Mouse (Mus musculus) C2C12 (cell line): ENCODE data around the gene Igfbp1. TPM values are rescaled to one million over a fixed set of nuclear protein-coding genes. Genes with fewer than 3 reads are reported as not detected.

Experiments
- H3K27me3 ChIP-seq: one replicate; pipeline ENCODE4 v1.6.1; 2011; ENCODE audit not compliant: control insufficient read depth, insufficient read depth, insufficient read length
- H3K36me3 ChIP-seq: one replicate; pipeline ENCODE4 v1.6.1; 2011; ENCODE audit not compliant: control insufficient read depth, insufficient read depth
- H3K4me3 ChIP-seq: one replicate; pipeline ENCODE4 v1.5.1; 2011; ENCODE audit warnings: mild to moderate bottlenecking, control low read depth; ENCODE audit not compliant: poor library complexity, insufficient read depth, severe bottlenecking
- H3K79me2 ChIP-seq: one replicate; pipeline ENCODE4 v1.6.1; 2011; ENCODE audit not compliant: control insufficient read depth, insufficient read depth
- H3K79me3 ChIP-seq: one replicate; pipeline ENCODE4 v1.6.1; 2011; ENCODE audit warnings: low read depth, control low read depth
- H3ac ChIP-seq: one replicate; pipeline ENCODE3; 2011; ENCODE audit warnings: low read depth; ENCODE audit not compliant: control insufficient read depth, insufficient read length
- CEBPB ChIP-seq: IDR thresholded peaks from one replicate; pipeline ENCODE4 v1.6.1; 2011; ENCODE audit warnings: low read depth, mild to moderate bottlenecking, control low read depth, moderate library complexity
- CTCF ChIP-seq: IDR thresholded peaks from one replicate; pipeline ENCODE4 v1.5.1; 2011; ENCODE audit not compliant: control insufficient read depth, insufficient read depth, insufficient read length
- FOSL1 ChIP-seq: IDR thresholded peaks from one replicate; pipeline ENCODE4 v1.8.0; 2011; ENCODE audit warnings: mild to moderate bottlenecking, low read length; ENCODE audit not compliant: poor library complexity, insufficient read depth, severe bottlenecking
- MAX ChIP-seq: IDR thresholded peaks from one replicate; pipeline ENCODE4 v1.6.1; 2011; ENCODE audit warnings: mild to moderate bottlenecking, control low read depth
- MYOD1 ChIP-seq: IDR thresholded peaks from one replicate; pipeline ENCODE4 v1.6.1; 2011; ENCODE audit warnings: low read depth; ENCODE audit not compliant: control insufficient read depth, insufficient read length
- MYOG ChIP-seq: IDR thresholded peaks from one replicate; pipeline ENCODE4 v1.6.1; 2011; ENCODE audit not compliant: control insufficient read depth, insufficient read length; ENCODE audit errors: extremely low read depth
- USF1 ChIP-seq: IDR thresholded peaks from one replicate; pipeline ENCODE4 v1.6.1; 2011; ENCODE audit warnings: low read depth, mild to moderate bottlenecking, control low read depth, moderate library complexity
- polyA plus RNA-seq: library from polyadenylated mRNA; unstranded; fragments of >200 nt; fragmentation: generic; extraction: Trizol; gene quantifications from one replicate; pipeline ENCODE4 v1.2.1, GENCODE M21; 2012; ENCODE audit warnings: missing spikeins

Gene Igfbp1
- polyA plus RNA-seq, 1 experiment: not detected

DNA sequence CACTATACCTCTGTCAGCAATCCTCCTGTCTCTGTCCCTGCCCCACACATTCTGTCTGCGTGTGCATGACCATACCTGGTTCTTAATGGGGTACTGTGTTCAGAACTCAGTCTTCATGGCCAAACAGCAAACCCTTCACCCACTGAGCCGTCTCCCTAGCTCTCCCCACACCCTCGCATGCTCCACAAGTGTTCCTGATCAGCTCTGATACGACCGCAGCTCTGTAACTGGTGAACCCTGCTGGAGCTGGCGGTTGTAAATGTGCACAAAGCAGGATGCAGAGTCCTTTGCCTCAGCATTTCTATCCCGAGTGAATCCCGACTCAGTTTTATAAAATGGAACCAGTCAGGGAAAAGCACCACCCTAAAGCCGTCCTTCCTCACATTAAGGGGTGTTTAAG is 6.3 kb downstream of the Igfbp1 start:
- TF ChIP-seq CEBPB: no peak
- Histone ChIP-seq H3K79me2 (no peaks in the 10 kb centered on the region), H3K4me3 (no peak overlapping the region), H3K27me3 (no peaks in the 10 kb centered on the region), H3K79me3 (no peaks in the 10 kb centered on the region), H3ac (no peak overlapping the region), H3K36me3 (no peaks in the 10 kb centered on the region)

DNA sequence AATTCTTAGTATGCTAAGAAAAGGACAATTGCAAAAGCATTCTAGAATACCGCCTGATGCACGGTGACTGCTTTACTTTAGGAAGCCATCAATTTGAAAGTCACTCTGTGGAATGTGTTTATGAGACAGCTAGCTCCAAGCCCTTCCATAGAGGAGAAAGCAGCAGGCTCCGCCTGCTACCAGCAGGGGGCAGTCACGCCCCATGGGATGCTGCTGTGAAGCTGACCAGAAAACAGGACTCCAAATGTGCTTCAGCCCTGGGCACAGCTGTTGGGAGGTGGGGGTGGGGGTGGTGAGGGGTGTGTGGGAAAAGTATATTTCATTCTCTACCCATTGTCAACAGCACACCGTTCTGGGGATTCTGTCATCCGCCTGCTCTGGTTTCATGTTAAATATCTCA is 12.8 kb downstream of the Igfbp1 start:
- no peaks in the 10 kb centered on the region for H3K79me2 ChIP-seq
- H3ac ChIP-seq: no peak overlapping the region
- H3K4me3 ChIP-seq: no peak overlapping the region
- no peaks in the 10 kb centered on the region for H3K79me3 ChIP-seq
- H3K27me3 ChIP-seq: peaks cover 6% of the 10 kb centered on the region
- TF ChIP-seq MAX: no peak
- peak; percentile 30 for TF ChIP-seq CTCF
- no peaks in the 10 kb centered on the region for H3K36me3 ChIP-seq

DNA sequence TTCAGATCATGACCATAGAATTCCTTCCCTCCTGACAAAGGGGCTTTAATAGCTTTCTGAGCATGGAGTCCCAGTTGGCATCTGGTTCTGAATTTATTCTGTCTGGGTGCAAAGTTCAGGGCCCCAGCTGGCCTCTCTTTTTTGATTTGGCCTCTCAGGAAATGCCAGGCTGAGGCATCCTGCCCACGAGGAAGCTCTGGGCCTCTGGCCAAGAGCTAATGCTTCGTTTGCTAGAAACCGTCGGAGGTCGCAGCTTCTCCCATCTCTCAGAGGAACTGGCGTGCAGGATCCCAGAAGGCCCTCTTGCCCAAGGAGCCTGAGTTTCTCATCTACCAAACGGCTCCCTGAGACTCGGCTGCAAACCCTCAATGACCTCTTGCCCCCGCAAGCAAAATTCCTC is 13.6 kb downstream of the Igfbp1 start:
- no peak for TF ChIP-seq MYOG
- TF ChIP-seq MYOD1: no peak
- TF ChIP-seq CTCF: no peak
- no peak for TF ChIP-seq USF1
- no peak for TF ChIP-seq CEBPB
- no peak for TF ChIP-seq MAX
- no peak for TF ChIP-seq FOSL1
- no peak overlapping the region for H3ac ChIP-seq
- no peak overlapping the region for H3K4me3 ChIP-seq
- peaks cover 6% of the 10 kb centered on the region for H3K27me3 ChIP-seq
- no peaks in the 10 kb centered on the region for H3K79me3 ChIP-seq
- H3K79me2 ChIP-seq: no peaks in the 10 kb centered on the region
- no peaks in the 10 kb centered on the region for H3K36me3 ChIP-seq

DNA sequence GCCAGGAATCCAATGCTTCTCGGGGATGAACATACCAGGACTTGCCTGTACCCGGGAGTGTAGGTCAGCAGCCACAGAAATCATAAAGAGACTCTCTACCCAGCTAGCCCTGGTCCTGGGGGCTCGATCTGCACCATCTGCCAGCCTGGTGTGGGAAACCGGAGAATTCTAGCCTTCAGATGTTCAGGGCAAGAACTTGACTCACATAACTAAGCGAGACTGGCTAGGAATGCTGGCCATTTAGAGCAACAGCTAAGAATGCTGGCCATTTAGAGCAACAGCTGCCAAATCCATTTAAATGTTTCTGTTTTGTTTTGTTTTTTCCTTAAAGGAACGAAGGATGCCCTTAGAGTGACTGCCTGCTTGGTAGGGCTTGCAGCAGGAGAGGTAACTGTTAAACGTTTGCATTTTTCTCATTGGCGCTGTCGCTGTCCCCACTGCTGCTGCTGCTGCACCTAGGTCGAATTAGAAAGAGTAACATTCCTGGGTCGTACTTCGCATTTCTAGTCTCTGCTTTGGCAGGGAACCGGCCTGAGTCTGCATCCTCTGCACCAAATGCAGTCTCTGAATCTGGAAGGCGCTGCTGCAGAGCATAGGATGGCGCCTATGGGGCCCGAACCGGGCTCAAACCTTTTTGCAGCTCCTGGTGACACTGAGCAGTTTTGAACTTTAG is 14.7 kb downstream of the Igfbp1 start:
- H3K27me3 ChIP-seq: peaks cover 6% of the 10 kb centered on the region
- H3ac ChIP-seq: no peak overlapping the region
- H3K79me3 ChIP-seq: no peaks in the 10 kb centered on the region
- H3K79me2 ChIP-seq: no peaks in the 10 kb centered on the region
- no peak overlapping the region for H3K4me3 ChIP-seq
- TF ChIP-seq MAX: no peak
- no peak for TF ChIP-seq CEBPB
- TF ChIP-seq MYOD1: no peak
- no peak for TF ChIP-seq FOSL1
- no peak for TF ChIP-seq MYOG
- TF ChIP-seq USF1: no peak
- TF ChIP-seq CTCF: no peak
- H3K36me3 ChIP-seq: no peaks in the 10 kb centered on the region

DNA sequence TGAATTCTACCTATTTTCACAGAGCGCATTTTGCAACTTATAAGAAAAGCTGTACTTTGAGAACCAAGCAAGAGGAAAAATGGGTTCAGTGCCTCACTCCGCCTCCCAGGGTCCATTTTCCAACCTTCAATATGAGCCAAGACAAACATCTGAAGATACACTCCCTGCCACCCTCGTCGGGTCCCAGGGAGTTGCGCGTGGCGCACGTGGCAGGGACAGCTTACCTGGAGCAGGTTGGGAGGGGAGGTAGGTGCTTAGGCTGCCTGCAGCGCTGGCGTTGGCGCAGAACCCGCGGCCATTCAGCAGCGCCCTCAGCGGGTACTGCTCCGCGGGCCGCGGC is 15.5 kb downstream of the Igfbp1 start:
- Histone ChIP-seq H3K36me3 (no peaks in the 10 kb centered on the region), H3ac (no peak overlapping the region), H3K79me3 (no peaks in the 10 kb centered on the region), H3K27me3 (peaks cover 6% of the 10 kb centered on the region), H3K79me2 (no peaks in the 10 kb centered on the region), H3K4me3 (no peak overlapping the region)
- no peak for TF ChIP-seq FOSL1
- TF ChIP-seq MYOD1: no peak
- TF ChIP-seq CEBPB: no peak
- TF ChIP-seq MAX: no peak
- TF ChIP-seq MYOG: no peak
- TF ChIP-seq USF1: no peak
- no peak for TF ChIP-seq CTCF

DNA sequence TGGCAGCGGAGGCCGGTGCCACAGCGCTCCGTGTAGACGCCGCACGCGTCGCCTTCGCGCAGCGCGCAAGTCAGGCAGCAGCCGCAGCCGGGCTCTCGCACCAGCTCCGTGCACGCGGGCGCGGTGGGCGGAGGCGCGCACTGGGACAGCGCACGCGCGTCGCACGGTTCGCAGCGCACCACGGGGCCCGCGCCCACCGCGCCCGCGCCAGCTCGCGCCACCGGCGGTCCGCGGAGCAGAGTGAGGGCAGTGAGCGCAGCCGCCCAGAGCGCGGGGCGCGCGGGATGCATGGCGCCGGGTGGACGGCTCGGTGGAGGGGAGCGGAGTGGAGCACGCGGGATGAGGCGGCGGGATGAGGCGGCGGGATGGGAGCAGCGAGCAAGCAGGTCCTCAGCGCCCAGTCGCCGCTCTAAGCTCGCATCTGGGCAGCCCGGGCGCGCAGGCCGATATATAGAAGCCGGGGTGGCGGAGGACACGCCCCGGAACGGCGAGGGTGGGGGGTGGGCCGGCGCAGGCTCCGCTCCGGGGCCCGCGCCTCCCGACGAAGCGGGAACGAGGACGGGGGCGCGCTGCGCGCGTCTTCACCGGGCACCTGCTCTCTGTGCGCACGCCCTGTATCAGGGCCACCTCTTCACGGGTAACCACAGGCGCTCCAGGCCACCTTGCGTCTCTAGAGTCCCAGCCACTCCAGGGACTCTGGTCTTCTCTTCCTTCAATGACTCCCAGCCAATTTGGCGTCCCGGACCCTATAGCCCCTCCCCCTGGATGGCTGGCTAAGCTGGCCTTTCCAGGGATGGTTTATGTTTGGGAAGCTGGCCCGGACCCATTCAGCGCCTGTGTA is 16.1 kb downstream of the Igfbp1 start, which contains the start of gene Igfbp3:
TSS of gene Igfbp3 (minus strand) at position 423 of the 841 bp plus-strand sequence.
- Histone ChIP-seq H3K36me3 (no peaks in the 10 kb centered on the region), H3K79me2 (no peaks in the 10 kb centered on the region), H3K4me3 (no peak within 1 kb of the TSS), H3ac (no peak within 1 kb of the TSS), H3K27me3 (peaks cover 6% of the 10 kb centered on the region), H3K79me3 (no peaks in the 10 kb centered on the region)
- TF ChIP-seq USF1: no peak
